Mouse (Mus musculus): ENCODE measurements at regions not wholly inside any gene's neighbourhood (a gene's known extent, or its start where the extent isn't known, plus 50 kb on each side); places are given as distances from the start of the nearest gene placed in this dataset.
A peak's percentile ranks its signal among the peaks of the same experiment; 100 is the strongest.

GRCm38 (mm10) chr6:108910330-108910729 lies 81.9 kb downstream of the Edem1 start:
- no peak for DNase-seq

GRCm38 (mm10) chr6:108912539-108912938 lies 84.1 kb downstream of the Edem1 start:
- DNase-seq, result no peak

- no peak for DNase-seq
These were observed 91.0 kb downstream of the Edem1 start for GRCm38 (mm10) chr6:108919372-108919913.

- no peak for DNase-seq
These were observed 92.7 kb downstream of the Edem1 start for GRCm38 (mm10) chr6:108921181-108921580.

GRCm38 (mm10) chr6:108922564-108922963 lies 94.1 kb downstream of the Edem1 start:
- DNase-seq, result no peak

GRCm38 (mm10) chr6:108928981-108929380 lies 100.5 kb downstream of the Edem1 start:
- no peak for DNase-seq

- no peak for DNase-seq
These were observed 110.2 kb downstream of the Edem1 start for GRCm38 (mm10) chr6:108938646-108939045.

GRCm38 (mm10) chr6:108942288-108942687 lies 113.8 kb downstream of the Edem1 start:
- DNase-seq, result no peak

GRCm38 (mm10) chr6:108952389-108952788 lies 123.9 kb downstream of the Edem1 start:
- DNase-seq, result no peak

- no peak for DNase-seq
These were observed 134.4 kb downstream of the Edem1 start for GRCm38 (mm10) chr6:108962810-108963209.

GRCm38 (mm10) chr6:108963295-108963694 lies 134.9 kb downstream of the Edem1 start:
- DNase-seq, result peak; percentile 43 to 81

- peak in 1 of 2 experiments; percentile 12 for DNase-seq
These were observed 141.2 kb downstream of the Edem1 start for GRCm38 (mm10) chr6:108969477-108970176.

GRCm38 (mm10) chr6:108971415-108972089 lies 143.1 kb downstream of the Edem1 start:
- peak in 1 of 2 experiments; percentile 2 for DNase-seq

- no peak for DNase-seq
These were observed 145.3 kb downstream of the Edem1 start for GRCm38 (mm10) chr6:108973701-108974100.

- DNase-seq, result no peak
These were observed 161.1 kb downstream of the Edem1 start for GRCm38 (mm10) chr6:108989506-108989905.

- DNase-seq, result no peak
These were observed 165.3 kb downstream of the Edem1 start for GRCm38 (mm10) chr6:108993743-108994142.

- no peak for DNase-seq
These were observed 176.0 kb downstream of the Edem1 start for GRCm38 (mm10) chr6:109004443-109004842.

GRCm38 (mm10) chr6:109009364-109009763 lies 180.9 kb downstream of the Edem1 start:
- DNase-seq, result no peak

GRCm38 (mm10) chr6:109009793-109010192 lies 181.4 kb downstream of the Edem1 start:
- DNase-seq, result no peak

- no peak for DNase-seq
These were observed 191.3 kb downstream of the Edem1 start for GRCm38 (mm10) chr6:109019731-109020130.
